Mouse (Mus musculus) liver, adult 2 months (tissue): ENCODE measurements around the gene Pgs1.

Experiments used
- CTCF ChIP-seq: fragments of 200-500 bp; IDR thresholded peaks from 2 replicates; pipeline ENCODE4 v1.5.1; 2011; ENCODE audit warnings: low read depth, low read length, control low read depth
- POLR2A ChIP-seq: fragments of 200-500 bp; IDR thresholded peaks from 2 replicates; pipeline ENCODE4 v1.6.1; 2011; ENCODE audit warnings: low read length, control low read depth; ENCODE audit not compliant: insufficient read depth; ENCODE audit errors: extremely low read depth

DNA sequence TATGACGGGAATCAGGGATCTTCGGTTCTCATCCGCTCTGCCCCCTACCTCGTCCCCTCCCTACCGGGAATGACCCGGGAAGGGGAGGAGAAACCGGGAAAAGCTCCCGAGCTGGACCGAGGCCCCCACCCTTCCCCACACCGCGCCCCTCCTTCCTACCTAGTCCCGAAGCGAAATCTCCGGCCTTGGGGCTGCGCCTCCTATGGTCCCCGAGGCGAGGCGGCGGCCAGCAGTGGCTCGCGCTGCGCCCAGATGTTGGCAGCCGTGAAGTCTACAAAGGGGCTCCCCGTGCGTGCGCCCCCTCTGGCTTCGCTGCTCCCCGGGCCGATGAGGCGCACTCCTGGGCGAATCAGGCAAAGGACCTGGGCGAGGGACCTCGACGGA, 17.4 kb upstream of the Pgs1 start:
- 0 out of 2 replicates have a peak, but pooled peaks have one; percentile 4 for TF ChIP-seq POLR2A
- TF ChIP-seq CTCF = no peak
